Mouse (Mus musculus): ENCODE results near the gene Chst11. TPM values are rescaled to one million over a fixed set of nuclear protein-coding genes. Genes with fewer than 3 reads are reported as not detected.
A peak's percentile ranks its signal among the peaks of the same experiment; 100 is the strongest.

Chst11 gene
- total RNA-seq, 2 experiments from 2014 or later, result 1.1 to 1.8 TPM

DNA sequence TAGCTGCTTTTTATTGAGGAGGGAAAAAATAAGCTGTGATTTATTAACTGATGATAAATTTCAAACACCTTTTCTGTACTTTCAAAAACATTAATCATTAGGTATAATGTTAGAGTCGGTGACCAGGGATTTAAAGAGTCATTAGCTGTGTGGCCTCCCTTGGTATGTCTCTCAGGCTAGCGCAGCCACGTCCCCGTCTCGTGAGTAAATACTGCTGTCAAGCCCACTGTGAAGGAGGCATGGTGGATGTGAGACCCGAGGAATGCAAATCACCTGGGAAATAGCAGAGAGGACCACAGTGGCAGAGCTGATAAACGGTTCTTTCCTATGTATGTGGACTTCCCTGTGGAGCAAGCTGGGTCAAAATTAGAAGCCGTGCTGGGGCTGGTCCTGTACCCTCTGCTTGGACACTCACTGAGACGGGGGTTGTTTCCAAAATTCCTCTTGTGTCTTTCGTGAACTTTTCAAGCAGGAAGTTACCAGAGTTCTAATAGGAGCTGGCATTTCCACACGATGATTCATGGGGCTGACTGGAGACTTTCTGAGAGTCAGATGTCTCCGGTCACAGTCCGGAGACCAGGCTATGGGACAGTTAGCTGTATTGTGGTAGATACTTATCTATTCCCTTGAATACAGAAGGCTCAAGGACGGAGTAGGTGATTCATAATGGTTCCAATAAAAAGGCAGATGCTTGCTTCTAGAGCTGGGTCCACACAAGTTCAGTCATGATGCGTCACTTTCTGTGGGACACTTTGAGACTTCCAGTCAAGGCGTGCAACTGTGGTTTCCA is 166.8 kb downstream of the Chst11 start:
- no peak overlapping the region for H3K27ac ChIP-seq
- intact Hi-C loops (cut with DNase I), result no loop called here
- no peak overlapping the region for H3K4me3 ChIP-seq
- DNase-seq, result no peak
- no peak for TF ChIP-seq CTCF (IDR thresholded peaks at IDR 0.05)

DNA sequence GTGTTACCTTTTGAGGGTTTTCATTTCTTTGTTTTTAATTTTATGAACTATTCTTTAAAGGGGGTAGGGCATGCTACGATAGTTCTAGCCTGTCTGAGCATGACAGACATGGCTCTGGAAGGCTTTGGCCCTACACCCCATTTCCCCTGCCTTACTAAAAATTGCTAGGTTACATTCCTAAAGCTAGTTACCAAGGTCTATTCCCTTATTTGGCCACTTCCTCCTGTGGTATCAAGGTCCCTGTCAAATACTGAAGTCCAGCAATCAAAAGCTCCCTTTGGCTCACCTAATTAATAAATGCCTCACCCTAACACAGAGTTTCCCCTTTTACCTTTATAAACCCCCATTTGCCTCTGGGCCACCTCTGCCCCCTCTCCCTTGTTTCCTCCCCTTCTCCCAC is 167.4 kb downstream of the Chst11 start:
- intact Hi-C loops (cut with DNase I), result no loop called here
- Histone ChIP-seq H3K4me3 (no peak overlapping the region), H3K27ac (no peak overlapping the region)
- TF ChIP-seq CTCF (IDR thresholded peaks at IDR 0.05), result no peak
- DNase-seq, result no peak

DNA sequence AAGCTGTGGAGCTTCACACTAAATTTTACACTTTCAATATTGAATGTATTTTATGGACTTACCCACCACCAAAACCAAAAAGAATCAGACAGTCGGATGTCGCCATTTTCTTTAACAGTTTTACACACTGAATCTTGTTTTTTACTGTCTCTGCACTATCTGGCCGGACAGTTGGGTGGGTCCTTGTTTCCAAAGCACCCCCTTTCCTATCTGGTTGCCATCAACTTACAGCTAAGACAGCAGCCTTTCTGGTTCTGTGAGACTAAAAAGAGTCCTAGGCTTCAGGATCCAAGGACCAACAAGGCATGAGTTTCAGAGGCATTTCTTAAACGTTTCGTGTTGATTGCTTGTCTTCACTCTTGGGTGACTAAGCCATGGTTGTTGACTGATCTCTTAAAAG is 168.1 kb downstream of the Chst11 start:
- H3K27ac ChIP-seq, result no peak overlapping the region
- no peak for TF ChIP-seq CTCF (IDR thresholded peaks at IDR 0.05)
- no peak for DNase-seq
- H3K4me3 ChIP-seq, result no peak overlapping the region
- intact Hi-C loops (cut with DNase I), result no loop called here

DNA sequence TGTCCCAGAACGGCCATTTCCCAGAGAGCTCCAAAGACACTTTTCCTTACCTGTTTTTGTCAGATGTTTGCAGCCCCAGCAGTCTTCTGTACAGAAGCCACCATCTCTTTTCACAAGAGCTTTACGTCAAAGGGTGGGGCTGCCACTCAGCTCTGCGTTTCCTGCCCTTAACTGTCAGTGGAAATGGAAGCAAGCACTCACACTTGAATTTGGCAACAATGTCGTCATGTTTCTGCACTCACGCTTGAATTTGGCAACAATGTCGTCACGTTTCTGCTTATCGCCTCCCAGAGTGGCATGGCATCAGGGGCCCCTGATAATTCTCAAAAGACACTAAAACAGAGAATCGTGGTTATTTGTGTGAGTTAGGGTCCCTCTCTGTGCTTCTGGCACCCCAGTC is 168.6 kb downstream of the Chst11 start:
- no peak for DNase-seq
- H3K27ac ChIP-seq, result no peak overlapping the region
- intact Hi-C loops (cut with DNase I), result no loop called here
- TF ChIP-seq CTCF (IDR thresholded peaks at IDR 0.05), result no peak
- H3K4me3 ChIP-seq, result no peak overlapping the region

- H3K27ac ChIP-seq, result no peak overlapping the region
- intact Hi-C loops (cut with DNase I), result no loop called here
- no peak for DNase-seq
- no peak overlapping the region for H3K4me3 ChIP-seq
- no peak for TF ChIP-seq CTCF (IDR thresholded peaks at IDR 0.05)
Observed at GRCm38 (mm10) chr10:83157289-83157688, 172.0 kb downstream of the Chst11 start.

GRCm38 (mm10) chr10:83158322-83158721 is 173.0 kb downstream of the Chst11 start:
- no peak overlapping the region for H3K4me3 ChIP-seq
- no peak overlapping the region for H3K27ac ChIP-seq
- no peak for TF ChIP-seq CTCF (IDR thresholded peaks at IDR 0.05)
- DNase-seq, result no peak
- intact Hi-C loops (cut with DNase I), result no loop called here

DNA sequence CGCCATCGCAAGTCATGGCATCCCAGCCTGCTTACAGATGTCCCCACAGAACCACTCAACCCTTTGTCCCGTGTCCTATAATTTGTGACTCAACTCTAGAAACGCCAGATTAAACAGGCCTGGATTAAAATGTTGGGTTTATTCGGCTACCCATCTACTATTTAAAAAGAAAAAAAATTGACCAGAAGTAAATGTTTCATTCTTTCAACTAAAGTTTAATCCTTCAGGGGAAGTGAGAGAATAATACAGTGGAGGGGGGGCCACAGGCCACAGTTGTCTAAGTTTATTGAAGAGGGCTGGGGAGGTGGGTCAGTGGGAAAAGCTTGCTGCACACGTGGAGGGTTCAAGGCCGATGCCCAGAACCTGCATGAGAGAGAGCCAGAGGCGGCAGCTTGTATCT is 173.9 kb downstream of the Chst11 start:
- no peak for TF ChIP-seq CTCF (IDR thresholded peaks at IDR 0.05)
- intact Hi-C loops (cut with DNase I), result no loop called here
- Histone ChIP-seq H3K27ac (no peak overlapping the region), H3K4me3 (no peak overlapping the region)
- DNase-seq, result no peak

- H3K27ac ChIP-seq, result peak overlapping the region; percentile 50
- DNase-seq, result peak; percentile 90
- no peak for TF ChIP-seq CTCF (IDR thresholded peaks at IDR 0.05)
- intact Hi-C loops (cut with DNase I), result no loop called here
- no peak overlapping the region for H3K4me3 ChIP-seq
Observed at GRCm38 (mm10) chr10:83161656-83162365, 176.5 kb downstream of the Chst11 start.

- TF ChIP-seq CTCF (IDR thresholded peaks at IDR 0.05), result no peak
- DNase-seq, result peak; percentile 31
- H3K27ac ChIP-seq, result no peak overlapping the region
- intact Hi-C loops (cut with DNase I), result no loop called here
- H3K4me3 ChIP-seq, result no peak overlapping the region
Observed at GRCm38 (mm10) chr10:83163946-83164345, 178.6 kb downstream of the Chst11 start.

GRCm38 (mm10) chr10:83164901-83165435 is 179.7 kb downstream of the Chst11 start:
- Histone ChIP-seq H3K27ac (no peak overlapping the region), H3K4me3 (no peak overlapping the region)
- TF ChIP-seq CTCF (IDR thresholded peaks at IDR 0.05), result no peak
- intact Hi-C loops (cut with DNase I), result no loop called here
- DNase-seq, result no peak

DNA sequence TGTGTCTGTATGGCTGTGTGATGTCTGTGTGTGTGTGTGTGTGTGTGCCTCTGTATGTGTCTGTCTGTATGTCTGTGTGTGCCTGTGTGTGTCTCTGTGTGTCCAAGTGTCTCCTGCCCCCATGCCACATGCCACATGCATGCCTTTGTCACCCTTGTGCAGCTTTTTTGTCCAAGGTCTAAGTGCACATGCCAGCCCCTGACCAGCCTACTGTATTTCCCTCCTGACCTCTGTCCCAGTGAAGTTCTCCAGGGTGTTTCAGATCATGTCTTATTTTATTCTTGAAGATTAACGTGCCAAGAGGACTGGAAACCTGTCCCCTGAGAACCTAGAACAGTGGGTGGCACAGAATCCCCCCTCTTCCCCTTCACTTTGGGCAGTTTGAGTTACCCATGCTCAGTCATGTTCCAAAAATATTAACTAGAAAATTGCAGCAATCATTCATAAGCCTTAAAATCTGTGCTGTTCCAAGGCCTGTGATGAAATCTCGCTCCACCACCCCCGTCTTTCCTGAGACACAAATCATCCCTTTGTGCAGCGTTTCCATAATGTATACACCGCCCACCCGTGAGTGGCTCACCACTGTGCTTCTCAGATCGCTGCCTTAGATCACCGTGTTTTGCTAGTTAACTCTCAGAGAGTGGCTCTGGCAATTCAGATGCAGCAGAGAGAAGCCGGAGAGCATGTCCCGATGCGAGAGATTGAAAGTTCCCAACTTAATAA is 180.4 kb downstream of the Chst11 start:
- no peak for DNase-seq
- no peak overlapping the region for H3K27ac ChIP-seq
- intact Hi-C loops (cut with DNase I), result no loop called here
- TF ChIP-seq CTCF (IDR thresholded peaks at IDR 0.05), result no peak
- no peak overlapping the region for H3K4me3 ChIP-seq

GRCm38 (mm10) chr10:83166272-83166671 is 181.0 kb downstream of the Chst11 start:
- no peak overlapping the region for H3K27ac ChIP-seq
- no peak for TF ChIP-seq CTCF (IDR thresholded peaks at IDR 0.05)
- intact Hi-C loops (cut with DNase I), result no loop called here
- H3K4me3 ChIP-seq, result no peak overlapping the region
- no peak for DNase-seq

GRCm38 (mm10) chr10:83167492-83167891 is 182.2 kb downstream of the Chst11 start:
- Histone ChIP-seq H3K4me3 (no peak overlapping the region), H3K27ac (no peak overlapping the region)
- DNase-seq, result no peak
- TF ChIP-seq CTCF (IDR thresholded peaks at IDR 0.05), result no peak
- intact Hi-C loops (cut with DNase I), result no loop called here

Measured in gastrocnemius, adult 2 months (tissue).